Mouse (Mus musculus) cerebellum, adult 2 months (tissue): ENCODE data around the gene Syp. TPM values are rescaled to one million over a fixed set of nuclear protein-coding genes. Genes with fewer than 3 reads are reported as not detected.

Experiments used
- DNase-seq, 2 experiments: peaks; one replicate each; pipeline ENCODE4 v3.0.0; 2021
- H3K27ac ChIP-seq: fragments of 200-500 bp; 2 replicates; pipeline ENCODE4 v1.5.1; 2012; ENCODE audit warnings: low read length, control low read depth, inconsistent platforms; ENCODE audit not compliant: insufficient read depth
- H3K27me3 ChIP-seq: fragments of 200-500 bp; 2 replicates; pipeline ENCODE4 v1.6.1; 2012; ENCODE audit warnings: inconsistent platforms, mild to moderate bottlenecking, low read length, moderate library complexity; ENCODE audit not compliant: control insufficient read depth, insufficient read depth
- H3K4me1 ChIP-seq: fragments of 200-500 bp; 2 replicates; pipeline ENCODE4 v1.6.1; 2011; ENCODE audit warnings: low read length; ENCODE audit not compliant: control insufficient read depth, insufficient read depth
- H3K4me3 ChIP-seq: fragments of 200-500 bp; replicated peaks from 2 replicates; pipeline ENCODE3; 2011; ENCODE audit warnings: mild to moderate bottlenecking, low read depth, low read length, control low read depth; ENCODE audit not compliant: insufficient read depth
- CTCF ChIP-seq: fragments of 200-500 bp; IDR thresholded peaks from 2 replicates; pipeline ENCODE4 v1.5.1; 2011; ENCODE audit warnings: low read depth, mild to moderate bottlenecking, control low read depth, low read length, moderate library complexity, borderline replicate concordance; ENCODE audit not compliant: insufficient read depth
- POLR2A ChIP-seq: fragments of 200-500 bp; IDR thresholded peaks from 2 replicates; pipeline ENCODE4 v1.6.1; 2011; ENCODE audit warnings: low read length, control low read depth, borderline replicate concordance; ENCODE audit not compliant: insufficient read depth
- WGBS: fragments of 180-500 bp; shearing (Covaris S2); methylation state at CpG from one replicate; pipeline ENCODE4 v1.1.7; 2018; 5-methylcytosine and 5-hydroxymethylcytosine counted together
- polyA plus RNA-seq: library from polyadenylated mRNA; depleted of rRNA; stranded (reverse); fragments of >200 nt; gene quantifications from 2 replicates; pipeline ENCODE4 v1.2.3, GENCODE M21; 2012; rRNA removed

Gene Syp
- polyA plus RNA-seq = 945 and 955 TPM in 2 replicates

- peak within 1 kb of the TSS; percentile 82 for H3K27ac ChIP-seq
- H3K4me3 ChIP-seq = peak within 1 kb of the TSS; percentile 100
- WGBS = 8% methylated on average over 37 of the region's 42 CpGs
These were observed at the start of gene Syp for GRCm38 (mm10) chrX:7638401-7639091. Gene Syp (plus strand): TSS chrX:7638471.

GRCm38 (mm10) chrX:7595371-7595770 lies 42.9 kb upstream of the Syp start:
- no peak overlapping the region for H3K27ac ChIP-seq
- no peak for TF ChIP-seq POLR2A
- TF ChIP-seq CTCF = no peak
- DNase-seq = no peak

More at GRCm38 (mm10) chrX:7638401-7639091, at the start of gene Syp:
- TF ChIP-seq POLR2A = peak; percentile 79
- no peak for TF ChIP-seq CTCF
- no peaks in the 10 kb centered on the region for H3K27me3 ChIP-seq
- H3K4me1 ChIP-seq = peaks cover 3% of the 10 kb centered on the region; the same call in 1 of the 2 replicates
- DNase-seq = peak; percentile 93 to 94

GRCm38 (mm10) chrX:7604004-7604403 lies 34.3 kb upstream of the Syp start:
- TF ChIP-seq POLR2A (no peak), CTCF (no peak)
- WGBS = 89% methylated on average over 7 of the region's 7 CpGs
- H3K4me3 ChIP-seq = no peak overlapping the region
- no peaks in the 10 kb centered on the region for H3K27me3 ChIP-seq
- H3K4me1 ChIP-seq = peaks cover 3% of the 10 kb centered on the region; the same call in 1 of the 2 replicates
- H3K27ac ChIP-seq = no peak overlapping the region
- DNase-seq = no peak

More at GRCm38 (mm10) chrX:7595371-7595770, 42.9 kb upstream of the Syp start:
- Histone ChIP-seq H3K4me3 (no peak overlapping the region), H3K4me1 (no peaks in the 10 kb centered on the region), H3K27me3 (no peaks in the 10 kb centered on the region)
- WGBS = 41% methylated on average over 9 of the region's 9 CpGs

GRCm38 (mm10) chrX:7604879-7605574 lies 33.2 kb upstream of the Syp start, which contains the start of gene Ccdc22:
Gene Ccdc22 (minus strand): TSS chrX:7605517.
- Histone ChIP-seq H3K4me3 (peak within 1 kb of the TSS; percentile 76), H3K27ac (peak within 1 kb of the TSS; percentile 32; the same call in 1 of the 2 replicates), H3K4me1 (peaks cover 3% of the 10 kb centered on the region; the same call in 1 of the 2 replicates), H3K27me3 (no peaks in the 10 kb centered on the region)
- DNase-seq = peak; percentile 80 to 89
- TF ChIP-seq CTCF (no peak), POLR2A (peak; percentile 50; the same call in 1 of the 2 replicates)
- 8% methylated on average over 28 of the region's 28 CpGs for WGBS

- DNase-seq = no peak
- Histone ChIP-seq H3K4me1 (peaks cover 3% of the 10 kb centered on the region; the same call in 1 of the 2 replicates), H3K27ac (no peak overlapping the region), H3K27me3 (no peaks in the 10 kb centered on the region), H3K4me3 (no peak overlapping the region)
- 40% methylated on average over 8 of the region's 8 CpGs for WGBS
- TF ChIP-seq CTCF = no peak
- TF ChIP-seq POLR2A = no peak
These were observed 32.7 kb upstream of the Syp start for GRCm38 (mm10) chrX:7605575-7605941.

- Histone ChIP-seq H3K4me3 (no peak within 1 kb of the TSS), H3K27me3 (no peaks in the 10 kb centered on the region), H3K4me1 (peaks cover 3% of the 10 kb centered on the region; the same call in 1 of the 2 replicates), H3K27ac (no peak within 1 kb of the TSS)
- TF ChIP-seq CTCF = no peak
- no peak for TF ChIP-seq POLR2A
- no peak for DNase-seq
- WGBS = 81% methylated on average over 6 of the region's 6 CpGs
These were observed 31.5 kb upstream of the Syp start, which contains the start of gene Cacna1f for GRCm38 (mm10) chrX:7606783-7607182. Gene Cacna1f (plus strand): TSS chrX:7607083.

GRCm38 (mm10) chrX:7610035-7610434 lies 28.2 kb upstream of the Syp start:
- 8% methylated on average over 21 of the region's 21 CpGs for WGBS

More at GRCm38 (mm10) chrX:7610035-7610434, 28.2 kb upstream of the Syp start:
- Histone ChIP-seq H3K27me3 (no peaks in the 10 kb centered on the region), H3K4me1 (no peaks in the 10 kb centered on the region), H3K27ac (no peak overlapping the region), H3K4me3 (peak overlapping the region; percentile 72)
- DNase-seq = peak; percentile 29 to 35
- TF ChIP-seq POLR2A = 0 out of 2 replicates have a peak, but pooled peaks have one; percentile 18
- TF ChIP-seq CTCF = no peak
